Mouse (Mus musculus): Measurements from ENCODE around the gene Kif18b. TPM values are rescaled to one million over a fixed set of nuclear protein-coding genes. Genes with fewer than 3 reads are reported as not detected.
A peak's percentile ranks its signal among the peaks of the same experiment; 100 is the strongest.

The Kif18b gene
- polyA plus RNA-seq, 1 experiment from 2014 or later, result 5.1 TPM

- ATAC-seq (no peak), DNase-seq (ENCODE audit: low spot score) (no peak)
- Histone ChIP-seq H3K36me3 (ENCODE audit: control insufficient read depth, insufficient read depth, low read length) (no peaks in the 10 kb centered on the region), H3K9ac (ENCODE audit: low read length) (no peak overlapping the region), H3K4me2 (ENCODE audit: low read length) (no peak overlapping the region), H3K27ac (ENCODE audit: low read depth, low read length) (no peak overlapping the region), H3K4me1 (ENCODE audit: control insufficient read depth, insufficient read depth, low read length) (peaks cover 6% of the 10 kb centered on the region; the same call in 1 of the 2 replicates), H3K9me3 (replicated peaks; ENCODE audit: control insufficient read depth, low read length) (no peaks in the 10 kb centered on the region), H3K27me3 (replicated peaks; ENCODE audit: control insufficient read depth, insufficient read depth, low read length) (peaks cover 19% of the 10 kb centered on the region), H3K4me3 (ENCODE audit: low read depth, low read length) (no peak overlapping the region)
- 82% methylated on average over 9 of the region's 9 CpGs for WGBS
These were observed 29.1 kb downstream of the Kif18b start for GRCm38 (mm10) chr11:102895779-102896178.

- DNase-seq (ENCODE audit: low spot score), result no peak
- ATAC-seq, result no peak
- Histone ChIP-seq H3K36me3 (ENCODE audit: control insufficient read depth, insufficient read depth, low read length) (no peaks in the 10 kb centered on the region), H3K27ac (ENCODE audit: low read depth, low read length) (no peak overlapping the region), H3K27me3 (replicated peaks; ENCODE audit: control insufficient read depth, insufficient read depth, low read length) (peaks cover 19% of the 10 kb centered on the region), H3K4me1 (ENCODE audit: control insufficient read depth, insufficient read depth, low read length) (peaks cover 6% of the 10 kb centered on the region; the same call in 1 of the 2 replicates), H3K4me3 (ENCODE audit: low read depth, low read length) (no peak overlapping the region), H3K9me3 (replicated peaks; ENCODE audit: control insufficient read depth, low read length) (no peaks in the 10 kb centered on the region), H3K4me2 (ENCODE audit: low read length) (no peak overlapping the region), H3K9ac (ENCODE audit: low read length) (no peak overlapping the region)
- WGBS, result 89% methylated on average over 4 of the region's 4 CpGs
These were observed 30.2 kb downstream of the Kif18b start for GRCm38 (mm10) chr11:102894716-102895115.

- Histone ChIP-seq H3K9ac (ENCODE audit: low read length) (peak overlapping the region; percentile 40), H3K4me3 (ENCODE audit: low read depth, low read length) (peak overlapping the region; percentile 13; the same call in 1 of the 2 replicates), H3K27me3 (replicated peaks; ENCODE audit: control insufficient read depth, insufficient read depth, low read length) (peaks cover 19% of the 10 kb centered on the region), H3K27ac (ENCODE audit: low read depth, low read length) (no peak overlapping the region), H3K36me3 (ENCODE audit: control insufficient read depth, insufficient read depth, low read length) (no peaks in the 10 kb centered on the region), H3K4me2 (ENCODE audit: low read length) (peak overlapping the region; percentile 42), H3K9me3 (replicated peaks; ENCODE audit: control insufficient read depth, low read length) (no peaks in the 10 kb centered on the region), H3K4me1 (ENCODE audit: control insufficient read depth, insufficient read depth, low read length) (peaks cover 6% of the 10 kb centered on the region; the same call in 1 of the 2 replicates)
- DNase-seq (ENCODE audit: low spot score) (peak; percentile 64), ATAC-seq (peak; percentile 44; the same call in 1 of the 2 replicates)
- 5% methylated on average over 43 of the region's 43 CpGs for WGBS
These were observed 31.8 kb downstream of the Kif18b start for GRCm38 (mm10) chr11:102893015-102893651.

- no peak for ATAC-seq
- H3K36me3 ChIP-seq (ENCODE audit: control insufficient read depth, insufficient read depth, low read length), result no peaks in the 10 kb centered on the region
- 68% methylated on average over 5 of the region's 5 CpGs for WGBS
These were observed 34.8 kb downstream of the Kif18b start for GRCm38 (mm10) chr11:102890096-102890495.

GRCm38 (mm10) chr11:102888135-102888534 lies 36.8 kb downstream of the Kif18b start:
- ATAC-seq, result no peak
- H3K27me3 ChIP-seq (replicated peaks; ENCODE audit: control insufficient read depth, insufficient read depth, low read length), result peaks cover 6% of the 10 kb centered on the region
- peaks cover 3% of the 10 kb centered on the region; the same call in 1 of the 2 replicates for H3K4me1 ChIP-seq (ENCODE audit: control insufficient read depth, insufficient read depth, low read length)
- H3K4me2 ChIP-seq (ENCODE audit: low read length), result no peak overlapping the region
- no peaks in the 10 kb centered on the region for H3K36me3 ChIP-seq (ENCODE audit: control insufficient read depth, insufficient read depth, low read length)
- H3K9me3 ChIP-seq (replicated peaks; ENCODE audit: control insufficient read depth, low read length), result no peaks in the 10 kb centered on the region
- WGBS, result 69% methylated on average over 3 of the region's 3 CpGs
- H3K27ac ChIP-seq (ENCODE audit: low read depth, low read length), result no peak overlapping the region
- no peak overlapping the region for H3K4me3 ChIP-seq (ENCODE audit: low read depth, low read length)
- peak; percentile 26 for DNase-seq (ENCODE audit: low spot score)
- no peak overlapping the region for H3K9ac ChIP-seq (ENCODE audit: low read length)

More at GRCm38 (mm10) chr11:102890096-102890495, 34.8 kb downstream of the Kif18b start:
- no peak for DNase-seq (ENCODE audit: low spot score)
- Histone ChIP-seq H3K9ac (ENCODE audit: low read length) (no peak overlapping the region), H3K27ac (ENCODE audit: low read depth, low read length) (no peak overlapping the region), H3K4me1 (ENCODE audit: control insufficient read depth, insufficient read depth, low read length) (peaks cover 6% of the 10 kb centered on the region; the same call in 1 of the 2 replicates), H3K4me2 (ENCODE audit: low read length) (no peak overlapping the region), H3K9me3 (replicated peaks; ENCODE audit: control insufficient read depth, low read length) (no peaks in the 10 kb centered on the region), H3K27me3 (replicated peaks; ENCODE audit: control insufficient read depth, insufficient read depth, low read length) (peaks cover 19% of the 10 kb centered on the region), H3K4me3 (ENCODE audit: low read depth, low read length) (no peak overlapping the region)

GRCm38 (mm10) chr11:102887433-102887832 lies 37.5 kb downstream of the Kif18b start:
- WGBS, result 83% methylated on average over 5 of the region's 5 CpGs
- Histone ChIP-seq H3K27me3 (replicated peaks; ENCODE audit: control insufficient read depth, insufficient read depth, low read length) (peaks cover under 1% of the 10 kb centered on the region; the same call in 1 of the 2 replicates), H3K9me3 (replicated peaks; ENCODE audit: control insufficient read depth, low read length) (no peaks in the 10 kb centered on the region), H3K4me1 (ENCODE audit: control insufficient read depth, insufficient read depth, low read length) (no peaks in the 10 kb centered on the region), H3K27ac (ENCODE audit: low read depth, low read length) (no peak overlapping the region), H3K36me3 (ENCODE audit: control insufficient read depth, insufficient read depth, low read length) (no peaks in the 10 kb centered on the region), H3K4me2 (ENCODE audit: low read length) (no peak overlapping the region), H3K4me3 (ENCODE audit: low read depth, low read length) (no peak overlapping the region), H3K9ac (ENCODE audit: low read length) (no peak overlapping the region)
- DNase-seq (ENCODE audit: low spot score), result no peak
- ATAC-seq, result no peak

- Histone ChIP-seq H3K9me3 (replicated peaks; ENCODE audit: control insufficient read depth, low read length) (no peaks in the 10 kb centered on the region), H3K36me3 (ENCODE audit: control insufficient read depth, insufficient read depth, low read length) (no peaks in the 10 kb centered on the region), H3K4me3 (ENCODE audit: low read depth, low read length) (no peak within 1 kb of the TSS), H3K27me3 (replicated peaks; ENCODE audit: control insufficient read depth, insufficient read depth, low read length) (no peaks in the 10 kb centered on the region), H3K27ac (ENCODE audit: low read depth, low read length) (no peak within 1 kb of the TSS), H3K4me2 (ENCODE audit: low read length) (no peak within 1 kb of the TSS), H3K9ac (ENCODE audit: low read length) (no peak within 1 kb of the TSS), H3K4me1 (ENCODE audit: control insufficient read depth, insufficient read depth, low read length) (peaks cover 3% of the 10 kb centered on the region)
- ATAC-seq (no peak), DNase-seq (ENCODE audit: low spot score) (no peak)
- WGBS, result 60% methylated on average over 10 of the region's 10 CpGs
These were observed 40.2 kb downstream of the Kif18b start, which contains the start of gene Fam187a for GRCm38 (mm10) chr11:102884616-102885219. Gene Fam187a (plus strand): TSS chr11:102885169.

GRCm38 (mm10) chr11:102881314-102882198 lies 43.4 kb downstream of the Kif18b start:
- Histone ChIP-seq H3K4me3 (ENCODE audit: low read depth, low read length) (peak overlapping the region; percentile 66), H3K27ac (ENCODE audit: low read depth, low read length) (peak overlapping the region; percentile 81), H3K9ac (ENCODE audit: low read length) (peak overlapping the region; percentile 84), H3K9me3 (replicated peaks; ENCODE audit: control insufficient read depth, low read length) (no peaks in the 10 kb centered on the region), H3K27me3 (replicated peaks; ENCODE audit: control insufficient read depth, insufficient read depth, low read length) (no peaks in the 10 kb centered on the region), H3K4me1 (ENCODE audit: control insufficient read depth, insufficient read depth, low read length) (peaks cover 5% of the 10 kb centered on the region), H3K4me2 (ENCODE audit: low read length) (peak overlapping the region; percentile 79), H3K36me3 (ENCODE audit: control insufficient read depth, insufficient read depth, low read length) (peaks cover 11% of the 10 kb centered on the region)
- WGBS, result 22% methylated on average over 13 of the region's 13 CpGs
- DNase-seq (ENCODE audit: low spot score), result no peak
- peak; percentile 23; the same call in 1 of the 2 replicates for ATAC-seq

Measured in forebrain, embryonic 14.5 days (tissue).